Mouse (Mus musculus) adrenal gland, postnatal 0 days (tissue): ENCODE measurements around the gene Tmem33. TPM values are rescaled to one million over a fixed set of nuclear protein-coding genes. Genes with fewer than 3 reads are reported as not detected.

Experiments
- polyA plus RNA-seq: library from polyadenylated mRNA; unstranded; fragments of >200 nt; fragmentation: Nextera tagmentation; extraction: Ambion mirVana; gene quantifications from 2 replicates; pipeline ENCODE4 v1.2.1, GENCODE M21; 2015

Tmem33 gene
- 75.3 and 112 TPM in 2 replicates for polyA plus RNA-seq

DNA sequence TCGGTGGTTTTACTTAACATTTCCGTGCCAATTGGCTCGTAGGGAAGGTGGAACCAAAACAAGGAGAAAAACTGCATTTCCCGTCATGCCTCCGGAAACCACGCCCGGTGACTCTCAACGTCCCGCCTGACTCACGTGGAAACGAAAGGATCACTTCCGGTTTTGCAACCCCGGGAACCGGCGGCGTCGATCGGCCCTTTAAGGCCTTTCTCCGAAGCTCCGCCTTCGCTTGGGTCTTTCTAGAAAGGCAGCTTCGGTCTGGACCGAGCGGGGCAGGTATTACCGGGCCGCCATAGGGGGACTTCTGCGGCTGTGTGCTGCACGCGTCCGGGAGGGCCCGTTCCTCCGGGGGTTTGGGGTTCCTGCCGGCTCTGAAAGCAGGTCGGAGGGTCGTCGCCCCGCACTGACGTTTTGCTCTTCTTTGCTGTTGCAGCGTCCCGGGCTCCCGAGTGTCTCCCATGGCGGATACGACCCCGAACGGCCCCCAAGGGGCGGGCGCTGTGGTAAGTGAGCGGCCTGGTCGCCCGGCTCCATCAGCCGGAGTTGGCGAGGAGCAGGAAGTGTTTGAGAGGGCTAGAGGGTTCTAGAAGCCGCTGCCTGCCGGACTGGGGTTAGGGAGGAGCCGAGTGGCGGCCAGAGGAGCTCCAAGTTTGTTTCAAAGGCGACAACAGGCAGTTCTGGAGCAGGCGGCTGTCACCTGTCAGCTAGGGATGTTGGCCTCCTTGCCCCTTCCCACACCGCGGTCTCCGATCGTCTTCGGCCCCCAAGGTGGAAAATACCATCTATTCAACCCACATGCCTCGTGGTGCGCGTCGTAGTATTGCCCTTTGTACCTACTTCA is at the start of gene Tmem33:
TSS of gene Tmem33 (plus strand) at position 35 of the 841 bp plus-strand sequence.

GRCm38 (mm10) chr5:67306698-67307521 is 46.5 kb downstream of the Tmem33 start, which contains the start of gene Slc30a9:
Gene Slc30a9 (plus strand): TSS chr5:67306955.

Other genes with a start within 250 kb of the Tmem33 start
- 25.7 and 54.0 TPM in 2 replicates for gene Phox2b, start 161.3 kb upstream of the Tmem33 start, polyA plus RNA-seq
- gene Slc30a9, start 46.4 kb downstream of the Tmem33 start, polyA plus RNA-seq, result 96.2 and 118 TPM in 2 replicates
- gene Bend4, start 167.7 kb downstream of the Tmem33 start, polyA plus RNA-seq, result 1.6 TPM in 2 replicates